Mouse (Mus musculus) CH12.LX (cell line): Measurements from ENCODE around the gene Rps3a1. TPM values are rescaled to one million over a fixed set of nuclear protein-coding genes. Genes with fewer than 3 reads are reported as not detected.

Source experiments
- DNase-seq: peaks from one replicate; pipeline ENCODE4 v3.0.0-alpha.2; 2013; ENCODE audit errors: extremely low read depth
- H3K27ac ChIP-seq: 2 replicates; pipeline ENCODE4 v1.5.1; 2012; ENCODE audit warnings: low read depth, mild to moderate bottlenecking, control low read depth, moderate library complexity; ENCODE audit not compliant: insufficient read depth
- H3K27me3 ChIP-seq: replicated peaks from 2 replicates; pipeline ENCODE3; 2012; ENCODE audit warnings: inconsistent platforms
- H3K36me3 ChIP-seq, 2 experiments: replicated peaks in 1 of 2; 2 replicates each; pipeline versions ENCODE3 to v1.6.1; 2012; ENCODE audit warnings: inconsistent platforms in 1 of 2, low read length in 1 of 2, mild to moderate bottlenecking in 1 of 2, mixed read lengths in 1 of 2, moderate library complexity in 1 of 2; ENCODE audit not compliant: control insufficient read depth in 1 of 2, insufficient read depth in 1 of 2
- H3K4me1 ChIP-seq, 2 experiments: 2 replicates each; pipeline ENCODE4 v1.6.1; 2012; ENCODE audit warnings: inconsistent platforms in 1 of 2, moderate library complexity in 1 of 2; ENCODE audit not compliant: insufficient read depth in 2 of 2, control insufficient read depth in 1 of 2
- H3K4me2 ChIP-seq: 2 replicates; pipeline ENCODE4 v1.6.1; 2012; ENCODE audit warnings: low read depth, mild to moderate bottlenecking, control low read depth; ENCODE audit not compliant: poor library complexity, insufficient read depth, severe bottlenecking
- H3K4me3 ChIP-seq, 3 experiments: fragments of 150-350 bp in 1 of 3; sonication (generic) in 1 of 3; replicated peaks in 1 of 3; 2 replicates each; pipeline versions ENCODE3 to v1.5.1; 2011 to 2012; ENCODE audit warnings: low read depth in 2 of 3, low read length in 2 of 3, mild to moderate bottlenecking in 2 of 3, moderate library complexity in 2 of 3, control low read depth in 1 of 3, improper control_type of control experiment in 1 of 3, inconsistent platforms in 1 of 3, mixed read lengths in 1 of 3; ENCODE audit not compliant: poor library complexity in 1 of 3
- H3K79me2 ChIP-seq: replicated peaks from 2 replicates; pipeline ENCODE4 v1.6.1; 2012; ENCODE audit warnings: mild to moderate bottlenecking, moderate library complexity; ENCODE audit not compliant: control insufficient read depth, poor library complexity, insufficient read depth, severe bottlenecking; ENCODE audit errors: extremely low read depth
- H3K9ac ChIP-seq: 2 replicates; pipeline ENCODE4 v1.6.1; 2012; ENCODE audit warnings: low read depth, mild to moderate bottlenecking, control low read depth, moderate library complexity; ENCODE audit not compliant: insufficient read depth
- H3K9me3 ChIP-seq: replicated peaks from 2 replicates; pipeline ENCODE3; 2012; ENCODE audit warnings: low read length, inconsistent platforms, mixed read lengths
- BHLHE40 ChIP-seq: IDR thresholded peaks from 2 replicates; pipeline ENCODE4 v1.6.1; 2011; ENCODE audit warnings: mild to moderate bottlenecking, low read depth, low read length, improper control_type of control experiment
- CHD1 ChIP-seq: IDR thresholded peaks from 2 replicates; pipeline ENCODE4 v1.6.1; 2012; ENCODE audit warnings: low read depth, low read length, improper control_type of control experiment, inconsistent platforms
- E2F4 ChIP-seq: IDR thresholded peaks from 2 replicates; pipeline ENCODE4 v1.6.1; 2011; ENCODE audit warnings: low read depth, low read length, improper control_type of control experiment; ENCODE audit not compliant: insufficient replicate concordance
- ELF1 ChIP-seq: IDR thresholded peaks from 2 replicates; pipeline ENCODE4 v1.6.1; 2014; ENCODE audit warnings: low read depth, mild to moderate bottlenecking, inconsistent platforms, low read length, improper control_type of control experiment
- EP300 ChIP-seq: IDR thresholded peaks from 2 replicates; pipeline ENCODE4 v1.6.1; 2011; ENCODE audit warnings: low read length, improper control_type of control experiment
- ETS1 ChIP-seq: conservative IDR thresholded peaks from 2 replicates; pipeline ENCODE4 v1.6.1; 2012; ENCODE audit warnings: low read depth, mild to moderate bottlenecking, inconsistent platforms, low read length, improper control_type of control experiment, moderate library complexity
- HCFC1 ChIP-seq: IDR thresholded peaks from 2 replicates; pipeline ENCODE4 v1.6.1; 2012; ENCODE audit warnings: low read depth, mild to moderate bottlenecking, inconsistent platforms, low read length, improper control_type of control experiment
- JUN ChIP-seq: IDR thresholded peaks from 2 replicates; pipeline ENCODE4 v1.6.1; 2011; ENCODE audit warnings: low read depth, mild to moderate bottlenecking, low read length, improper control_type of control experiment, moderate library complexity; ENCODE audit not compliant: insufficient read depth
- JUND ChIP-seq: conservative IDR thresholded peaks from 2 replicates; pipeline ENCODE4 v1.6.1; 2011; ENCODE audit warnings: low read depth, low read length, improper control_type of control experiment
- MAFK ChIP-seq: IDR thresholded peaks from 2 replicates; pipeline ENCODE4 v1.6.1; 2011; ENCODE audit warnings: low read length, improper control_type of control experiment; ENCODE audit not compliant: insufficient replicate concordance
- MAX ChIP-seq: IDR thresholded peaks from 2 replicates; pipeline ENCODE4 v1.6.1; 2011; ENCODE audit warnings: low read length, improper control_type of control experiment
- MYC ChIP-seq: IDR thresholded peaks from 2 replicates; pipeline ENCODE4 v1.6.1; 2011; ENCODE audit warnings: low read depth, mild to moderate bottlenecking, improper control_type of control experiment, low read length
- NELFE ChIP-seq: IDR thresholded peaks from 2 replicates; pipeline ENCODE4 v1.6.1; 2011; ENCODE audit warnings: low read depth, low read length, improper control_type of control experiment
- NRF1 ChIP-seq: IDR thresholded peaks from 2 replicates; pipeline ENCODE4 v1.6.1; 2014; ENCODE audit warnings: low read depth, mild to moderate bottlenecking, inconsistent platforms, low read length, improper control_type of control experiment, moderate library complexity
- TBP ChIP-seq: conservative IDR thresholded peaks from 2 replicates; pipeline ENCODE4 v1.6.1; 2011; ENCODE audit warnings: low read depth, low read length, improper control_type of control experiment
- USF1 ChIP-seq: IDR thresholded peaks from 2 replicates; pipeline ENCODE4 v1.6.1; 2014; ENCODE audit warnings: low read depth, mild to moderate bottlenecking, inconsistent platforms, low read length, improper control_type of control experiment
- ZC3H11A ChIP-seq: IDR thresholded peaks from 2 replicates; pipeline ENCODE4 v1.6.1; 2012; ENCODE audit warnings: low read depth, mild to moderate bottlenecking, inconsistent platforms, low read length, improper control_type of control experiment
- ZKSCAN1 ChIP-seq: IDR thresholded peaks from 2 replicates; pipeline ENCODE4 v1.6.1; 2012; ENCODE audit warnings: low read depth, inconsistent platforms, low read length, improper control_type of control experiment, borderline replicate concordance
- dilution Hi-C: fragments of 300-500 bp; cut with MboI; formaldehyde crosslinking; loops from 2 replicates; pipeline ENCODE4 v1.14.3; 2020; ENCODE audit warnings: low sequenced_read_pairs; ENCODE audit not compliant: extremely low pct_unique_long_range_greater_than_20kb, extremely low pct_ligation_motif_present
- in situ Hi-C: fragments of 300-500 bp; cut with MboI; formaldehyde crosslinking; loops from 3 replicates; pipeline ENCODE4 v1.14.3; 2019; ENCODE audit warnings: low sequenced_read_pairs, low pct_ligation_motif_present, low pct_unique_long_range_greater_than_20kb, mixed read lengths
- polyA plus RNA-seq: library from polyadenylated mRNA; unstranded; fragments of >175 nt; gene quantifications from 2 replicates; pipeline ENCODE4 v1.2.1, GENCODE M21; 2012; ENCODE audit warnings: low read depth; ENCODE audit not compliant: insufficient read length
- total RNA-seq, 2 experiments: library from RNA; depleted of rRNA; stranded (reverse); fragments of 300-350 nt in 1 of 2; fragments of >200 nt in 1 of 2; gene quantifications; 2 replicates each; pipeline ENCODE4 v1.2.3; 2012 to 2014

Rps3a1 gene
- total and polyA plus RNA-seq, 3 experiments = 2,244 to 5,270 (median 3,430) TPM

DNA sequence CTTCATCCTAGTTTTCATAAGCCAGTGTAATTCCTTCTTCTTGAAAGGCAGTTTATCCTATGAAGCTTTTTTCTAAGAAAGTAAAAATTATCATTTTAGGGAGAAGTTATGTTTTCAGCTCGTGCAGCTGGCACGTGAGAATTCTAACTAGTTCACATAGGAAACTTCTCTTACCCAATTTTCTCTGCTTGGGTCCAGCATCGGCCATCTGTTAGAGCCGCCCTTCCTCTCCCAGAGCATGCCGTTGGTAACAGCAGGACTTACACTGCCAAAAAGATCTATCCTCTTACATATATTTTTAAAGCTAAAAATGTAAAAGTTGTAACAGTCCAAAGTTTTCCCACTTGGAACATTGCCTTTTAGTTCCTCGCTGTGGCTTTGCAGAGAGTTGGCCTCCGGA lies 33.4 kb downstream of the Rps3a1 start:
- no peak for DNase-seq
- Histone ChIP-seq H3K4me3 (no peak overlapping the region), H3K27ac (no peak overlapping the region), H3K27me3 (no peaks in the 10 kb centered on the region), H3K79me2 (no peaks in the 10 kb centered on the region), H3K9ac (no peak overlapping the region), H3K4me2 (no peak overlapping the region), H3K36me3 (no peaks in the 10 kb centered on the region), H3K4me1 (peaks cover 0 to 8% of the 10 kb centered on the region in 2 experiments; a peak in 3 of 4 replicates), H3K9me3 (no peaks in the 10 kb centered on the region)
- no peak for TF ChIP-seq JUND
- no peak for TF ChIP-seq E2F4
- no peak for TF ChIP-seq TBP
- no peak for TF ChIP-seq EP300
- no peak for TF ChIP-seq ZKSCAN1
- TF ChIP-seq NELFE = no peak
- no peak for TF ChIP-seq HCFC1
- no peak for TF ChIP-seq ETS1
- TF ChIP-seq BHLHE40 = no peak
- dilution Hi-C loops (no loop called here), in situ Hi-C loops (loop anchor here (25.0 kb wide), 1 partner anchor 397 kb away; no protein-coding TSS in a partner anchor)

DNA sequence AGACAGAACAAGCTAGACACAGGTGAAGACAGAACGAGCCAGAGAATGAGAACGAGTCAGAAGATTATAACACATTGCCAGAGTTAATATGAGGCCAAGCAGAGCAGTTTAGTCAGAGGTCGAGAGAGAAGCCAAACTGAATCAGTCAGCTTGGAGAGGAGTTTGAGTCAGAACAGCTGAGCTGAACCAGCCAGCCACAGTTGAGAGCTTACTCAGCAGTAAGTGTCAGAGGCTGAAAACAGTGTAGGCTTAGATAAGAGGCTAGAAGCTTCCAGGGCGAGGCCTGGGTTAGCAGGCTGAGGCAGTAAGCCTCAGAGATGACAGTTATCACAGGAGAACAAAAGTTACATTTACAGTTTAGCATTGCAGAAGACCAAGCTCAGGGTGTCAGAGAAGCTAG lies 33.9 kb downstream of the Rps3a1 start:
- peaks cover 0 to 8% of the 10 kb centered on the region in 2 experiments; a peak in 3 of 4 replicates for H3K4me1 ChIP-seq
- no peaks in the 10 kb centered on the region for H3K27me3 ChIP-seq
- no peaks in the 10 kb centered on the region for H3K36me3 ChIP-seq
- no peaks in the 10 kb centered on the region for H3K79me2 ChIP-seq
- in situ Hi-C loops (loop anchor here (25.0 kb wide), 1 partner anchor 396 kb away; no protein-coding TSS in a partner anchor), dilution Hi-C loops (no loop called here)
- TF ChIP-seq ZC3H11A (no peak), NRF1 (no peak), USF1 (no peak), ELF1 (no peak), MAFK (no peak), MAX (no peak), CHD1 (no peak), JUN (no peak), MYC (no peak)
- no peak overlapping the region for H3K9ac ChIP-seq
- H3K27ac ChIP-seq = no peak overlapping the region
- DNase-seq = no peak
- no peak overlapping the region for H3K4me3 ChIP-seq
- no peak overlapping the region for H3K4me2 ChIP-seq
- no peaks in the 10 kb centered on the region for H3K9me3 ChIP-seq
